Mouse (Mus musculus): ENCODE data around the gene Nlrc5. TPM values are rescaled to one million over a fixed set of nuclear protein-coding genes. Genes with fewer than 3 reads are reported as not detected.

Nlrc5 gene
- 163 TPM for polyA plus RNA-seq (2017; shearing (Covaris generic))

DNA sequence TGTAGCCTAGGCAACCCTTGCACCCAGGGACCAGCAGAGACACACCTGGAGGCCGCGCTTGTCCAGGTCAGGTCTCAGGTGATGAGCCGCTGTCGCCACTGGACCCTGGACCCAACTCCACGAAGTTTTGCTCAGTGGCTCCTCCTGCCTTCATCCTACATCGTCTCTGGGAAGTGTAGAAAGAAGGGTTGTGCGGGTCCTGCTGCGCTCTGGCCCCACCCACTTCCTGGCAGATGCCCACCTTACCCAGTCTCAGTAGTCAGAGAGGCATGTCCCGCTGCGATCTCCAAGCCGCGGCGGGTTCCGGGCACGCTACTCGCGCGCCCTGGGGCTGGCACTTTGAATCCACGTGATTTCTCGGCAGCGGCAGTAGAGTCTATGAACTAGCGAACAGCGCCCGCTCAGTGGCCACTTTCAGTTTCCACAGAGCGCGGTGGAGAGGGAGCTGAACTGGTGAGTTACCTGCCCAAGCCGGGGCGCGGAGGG is at the start of gene Nlrc5:
Gene Nlrc5 (plus strand): TSS at position 376 of the 486 bp plus-strand sequence.

DNA sequence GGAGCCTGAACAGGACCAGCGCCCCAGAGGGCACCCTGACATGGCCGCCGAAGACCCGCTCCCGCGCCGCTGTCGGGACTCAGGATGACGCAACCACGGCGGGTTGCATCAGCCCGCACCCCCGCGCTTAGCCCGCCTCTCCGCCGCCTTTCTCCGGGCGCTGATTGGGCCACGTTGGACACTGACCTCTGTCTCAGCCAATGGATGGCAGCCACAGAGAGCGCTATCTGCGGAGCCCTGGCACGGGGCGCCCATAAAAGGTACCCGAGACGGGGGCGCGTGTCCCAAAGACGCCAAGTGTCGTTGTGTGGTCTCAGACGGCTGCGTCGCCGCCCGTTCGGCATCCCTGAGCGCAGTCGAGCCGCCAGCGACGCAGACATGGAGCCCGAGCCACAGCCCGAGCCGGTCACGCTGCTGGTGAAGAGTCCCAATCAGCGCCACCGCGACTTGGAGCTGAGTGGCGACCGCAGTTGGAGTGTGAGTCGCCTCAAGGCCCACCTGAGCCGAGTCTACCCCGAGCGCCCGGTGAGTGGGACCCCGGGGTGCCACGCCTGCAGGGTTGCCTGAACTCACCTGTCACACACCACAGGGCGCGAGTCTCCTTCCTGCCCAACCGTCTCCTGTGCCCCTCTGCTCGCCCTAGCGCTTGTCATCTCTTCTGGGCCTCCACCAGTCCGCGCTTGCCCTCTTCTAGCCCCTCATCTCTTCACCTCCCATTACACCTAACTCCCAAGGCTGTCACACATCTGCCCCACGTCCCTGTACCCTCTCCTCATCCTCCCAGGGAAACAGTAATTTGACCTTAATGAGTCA is 47.7 kb upstream of the Nlrc5 start, which contains the start of gene Herpud1:
Gene Herpud1 (plus strand): TSS at position 225 of the 813 bp plus-strand sequence.

DNA sequence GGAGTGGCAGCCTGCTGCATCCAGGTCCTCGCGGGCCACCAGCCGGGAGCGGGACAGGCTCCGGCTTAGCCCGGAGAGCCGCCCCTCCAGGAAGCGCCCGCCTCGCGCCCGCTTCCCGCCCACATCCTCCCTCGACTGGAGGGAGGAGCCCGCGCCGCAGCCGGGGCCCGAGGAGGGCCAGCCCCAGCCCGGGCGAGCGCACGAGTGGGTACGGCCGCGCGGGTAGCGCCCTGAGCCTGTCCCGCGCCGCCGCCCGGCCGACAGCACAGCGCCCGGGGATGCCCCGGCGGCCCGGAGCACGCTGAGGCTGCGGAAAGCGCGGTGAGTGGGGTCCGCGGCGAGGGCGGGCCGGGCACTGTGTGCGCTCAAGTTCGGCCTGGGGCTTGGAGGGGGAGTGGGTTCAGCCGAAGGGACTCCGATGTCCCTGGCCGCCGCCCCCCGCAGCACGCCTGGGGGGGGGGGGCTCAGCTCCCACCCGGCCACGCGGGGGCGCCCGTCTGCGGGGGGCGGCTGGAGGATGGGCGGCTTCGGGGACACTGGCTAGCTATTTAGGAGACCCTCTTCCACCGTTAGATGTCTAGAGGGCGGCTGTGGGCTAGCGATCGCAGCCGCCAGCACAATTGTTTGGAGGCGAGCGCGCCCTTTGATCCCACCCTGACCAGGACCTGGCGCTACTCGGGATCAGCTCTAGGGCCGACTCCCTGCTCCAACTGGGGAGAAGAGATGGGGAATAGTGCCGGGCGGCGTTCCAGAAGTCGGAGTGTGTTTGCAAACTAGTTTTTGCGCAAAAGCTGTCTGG is 98.9 kb downstream of the Nlrc5 start, which contains the start of gene Cpne2:
Gene Cpne2 (plus strand): TSS at position 118 of the 799 bp plus-strand sequence.

Other genes starting within 250 kb of the Nlrc5 start
- gene Nup93, start 219.8 kb upstream of the Nlrc5 start, polyA plus RNA-seq (2017; shearing (Covaris generic)) = 37.8 TPM
- gene Slc12a3, start 105.2 kb upstream of the Nlrc5 start, polyA plus RNA-seq (2017; shearing (Covaris generic)) = 0.11 TPM
- 106 TPM for gene Herpud1, start 47.9 kb upstream of the Nlrc5 start, polyA plus RNA-seq (2017; shearing (Covaris generic))
- 2.2 TPM for gene Cpne2, start 98.6 kb downstream of the Nlrc5 start, polyA plus RNA-seq (2017; shearing (Covaris generic))
- 49.4 TPM for gene Rspry1, start 167.6 kb downstream of the Nlrc5 start, polyA plus RNA-seq (2017; shearing (Covaris generic))
- 63.3 TPM for gene Fam192a, start 167.6 kb downstream of the Nlrc5 start, polyA plus RNA-seq (2017; shearing (Covaris generic))
- gene Arl2bp, start 232.2 kb downstream of the Nlrc5 start, polyA plus RNA-seq (2017; shearing (Covaris generic)) = 250 TPM

Measured in naive thymus-derived CD4-positive, alpha-beta T cell, adult 5 months (primary cell).